Mouse (Mus musculus) A20 (cell line): ENCODE measurements at regions not wholly inside any gene's neighbourhood (a gene's known extent, or its start where the extent isn't known, plus 50 kb on each side); places are given as distances from the start of the nearest gene placed in this dataset.

Source experiments
- DNase-seq: peaks from one replicate; pipeline ENCODE4 v3.0.0-alpha.2; 2011; ENCODE audit warnings: low read depth, low spot score

GRCm38 (mm10) chr16:24094566-24094965, 105.9 kb upstream of the Bcl6 start:
- no peak for DNase-seq

- DNase-seq = no peak
These were observed 105.0 kb upstream of the Bcl6 start for GRCm38 (mm10) chr16:24093624-24094023.

DNA sequence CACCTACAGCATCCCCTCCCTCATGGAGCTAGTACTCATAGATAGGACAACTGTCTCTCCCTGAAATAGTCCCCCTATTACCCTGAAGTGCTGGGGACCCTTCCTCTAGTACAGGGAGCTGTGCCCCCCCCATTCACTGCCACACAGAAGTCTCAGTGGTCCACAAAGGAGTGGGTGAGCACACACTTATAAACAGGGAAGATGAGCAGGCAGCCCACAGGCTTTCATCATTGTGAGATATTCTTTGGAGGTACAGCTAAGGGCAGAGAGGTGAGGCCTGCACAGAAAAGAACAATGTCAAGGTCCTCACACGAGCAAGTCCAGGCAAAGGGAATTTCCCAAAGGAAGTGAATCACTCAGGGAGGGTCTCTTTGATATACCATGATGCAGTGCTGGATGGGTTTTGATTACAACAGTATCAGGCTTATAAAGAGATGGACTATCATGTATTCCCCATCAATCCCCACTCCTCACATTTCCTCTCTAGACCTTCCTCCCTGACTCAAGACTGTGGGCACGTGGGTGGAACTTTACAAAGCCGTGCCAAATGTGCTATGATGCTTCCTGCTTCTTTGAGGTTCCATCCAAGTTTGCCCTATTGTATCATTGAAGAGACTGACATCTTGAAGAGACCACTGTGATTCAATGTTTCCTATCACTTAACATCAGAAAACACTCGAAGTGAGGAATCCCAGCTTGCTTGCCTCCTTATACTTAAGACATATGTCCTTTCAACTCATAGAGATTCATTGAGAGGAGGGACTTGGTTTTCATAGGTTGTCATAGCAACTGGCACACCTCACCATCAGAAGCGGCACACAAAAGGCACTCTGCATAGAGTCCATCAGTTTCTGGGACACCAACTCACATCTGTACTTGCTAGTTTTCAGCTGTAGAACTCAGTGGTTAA, 104.2 kb upstream of the Bcl6 start:
- no peak for DNase-seq

- DNase-seq = peak; percentile 50
These were observed 103.5 kb upstream of the Bcl6 start for GRCm38 (mm10) chr16:24092136-24092535.

DNA sequence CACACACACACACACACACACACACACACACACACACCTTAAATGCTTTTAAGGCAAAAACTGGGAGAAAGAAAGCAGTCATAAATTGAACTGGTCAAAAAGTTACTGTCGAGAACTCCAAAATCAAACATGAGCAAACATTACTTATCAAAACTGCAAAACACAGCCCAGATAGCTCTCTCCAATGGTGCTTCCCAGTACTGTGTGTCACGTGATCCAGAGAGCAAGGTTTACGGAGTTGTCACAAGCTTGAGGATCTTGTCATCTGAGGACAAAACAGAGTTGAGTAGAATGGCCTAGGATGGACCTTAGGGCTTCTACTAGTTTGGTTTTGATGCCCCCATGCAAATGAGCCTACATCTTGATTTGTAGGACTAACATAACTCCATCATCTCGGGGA, 102.3 kb upstream of the Bcl6 start:
- DNase-seq = no peak

GRCm38 (mm10) chr16:24089840-24090762, 101.4 kb upstream of the Bcl6 start:
- DNase-seq = no peak

GRCm38 (mm10) chr16:24083966-24084365, 95.3 kb upstream of the Bcl6 start:
- no peak for DNase-seq

DNA sequence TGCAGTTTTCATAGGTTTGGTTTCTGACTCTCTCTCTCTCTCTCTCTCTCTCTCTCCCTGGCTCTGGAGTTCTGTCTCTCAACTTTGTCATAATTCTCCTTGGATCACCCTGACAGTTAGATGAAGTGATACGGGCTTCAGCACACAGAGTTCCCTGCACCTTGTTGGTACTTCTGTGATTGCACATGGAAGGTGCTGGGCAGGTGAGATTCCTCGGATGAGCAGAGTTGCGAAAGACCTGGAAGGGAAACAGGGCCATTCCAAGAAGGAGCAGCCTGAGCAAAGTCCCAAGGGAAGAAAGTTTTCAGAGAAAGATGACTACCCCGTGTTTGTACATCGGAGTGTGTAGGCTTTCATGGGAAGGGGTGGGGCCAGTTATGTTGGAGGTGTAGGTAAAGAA, 91.8 kb upstream of the Bcl6 start:
- DNase-seq = no peak

DNA sequence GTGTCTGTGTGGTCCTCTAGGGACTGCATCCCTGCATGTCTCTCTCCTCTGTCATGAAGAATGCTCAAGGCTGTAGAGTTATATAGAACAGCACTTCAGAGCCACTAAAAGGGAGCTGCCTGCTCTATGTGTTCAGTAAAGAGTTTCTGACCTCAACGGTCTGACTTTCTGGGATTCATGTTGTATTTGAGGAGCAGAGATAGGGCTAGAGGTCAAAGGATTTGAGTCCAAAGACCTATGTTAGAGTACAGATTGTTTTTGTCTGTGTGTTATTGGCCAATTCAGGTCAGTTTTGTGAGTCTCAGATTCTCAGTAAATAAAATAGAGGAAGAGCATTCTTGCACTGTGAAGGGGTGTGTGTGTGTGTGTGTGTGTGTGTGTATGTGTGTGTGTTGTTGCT, 90.0 kb upstream of the Bcl6 start:
- no peak for DNase-seq

GRCm38 (mm10) chr16:24077428-24077827, 88.8 kb upstream of the Bcl6 start:
- no peak for DNase-seq

DNA sequence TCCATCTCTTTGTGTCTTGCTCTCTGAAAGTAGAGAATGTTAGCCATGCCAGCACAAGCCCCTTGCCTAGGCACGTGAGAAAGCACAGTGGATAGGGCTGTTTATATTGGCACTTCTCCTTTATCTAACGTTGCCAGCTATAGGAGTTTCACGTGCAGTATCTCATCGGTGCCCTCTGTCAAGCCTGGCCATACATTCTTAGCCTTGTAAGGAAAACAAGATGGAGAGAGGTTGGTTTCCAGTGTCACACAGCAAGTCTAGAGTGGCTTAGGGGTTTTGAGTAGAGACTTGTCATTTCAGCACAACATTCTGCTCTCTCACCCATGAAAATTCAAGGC, 88.1 kb upstream of the Bcl6 start:
- no peak for DNase-seq

DNA sequence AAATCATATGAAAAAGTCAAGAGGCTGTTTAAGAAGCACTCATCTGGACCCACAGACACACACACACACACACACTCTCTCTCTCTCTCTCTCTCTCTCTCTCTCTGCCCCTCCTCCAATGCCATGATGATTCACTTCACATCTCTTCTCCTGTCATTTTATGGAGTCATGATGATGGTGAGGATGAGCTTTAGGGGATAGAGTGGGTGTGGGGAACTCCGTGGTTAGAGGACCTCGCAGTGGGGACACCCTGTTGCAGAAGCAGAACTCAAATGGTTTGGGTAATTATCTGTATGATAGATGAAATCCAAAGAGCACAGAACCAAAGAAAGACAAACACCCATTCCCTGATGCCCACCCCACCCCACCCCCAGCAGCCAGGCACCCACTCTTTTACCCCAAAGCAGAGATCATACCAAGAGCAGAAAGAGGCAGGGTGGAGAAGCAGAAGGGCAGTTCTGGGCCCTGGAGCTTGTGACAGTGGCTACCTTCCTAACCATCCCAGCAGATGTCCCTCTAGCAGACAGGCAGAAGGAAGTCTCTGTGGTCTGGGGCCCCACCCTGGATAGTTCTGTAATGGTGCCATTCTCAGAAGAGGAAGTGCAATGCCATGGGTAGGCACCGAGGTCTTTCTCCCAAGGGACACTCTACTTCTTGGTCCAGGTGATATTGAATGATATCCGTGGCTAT, 87.6 kb upstream of the Bcl6 start:
- peak; percentile 65 for DNase-seq

GRCm38 (mm10) chr16:24073613-24074244, 85.1 kb upstream of the Bcl6 start:
- DNase-seq = no peak

DNA sequence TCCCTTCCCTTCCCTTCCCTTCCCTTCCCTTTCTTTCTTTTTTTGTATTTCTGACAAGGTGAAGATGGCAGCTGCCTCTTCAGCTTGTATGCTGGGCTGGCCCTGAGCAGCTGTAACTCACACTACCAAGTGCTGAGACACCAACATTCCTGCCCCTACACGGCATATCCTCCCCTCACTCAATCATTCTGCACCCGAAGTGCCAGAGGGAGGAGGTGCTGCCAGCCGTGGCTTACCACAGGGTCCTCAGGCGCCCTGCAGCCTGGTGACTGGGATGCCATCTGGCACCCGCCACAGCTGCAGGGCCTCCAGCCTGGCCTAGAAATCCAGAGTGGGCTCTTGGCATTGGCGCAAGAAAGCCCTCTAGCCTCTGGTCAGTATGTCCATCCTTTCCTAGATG, 84.4 kb upstream of the Bcl6 start:
- no peak for DNase-seq

DNA sequence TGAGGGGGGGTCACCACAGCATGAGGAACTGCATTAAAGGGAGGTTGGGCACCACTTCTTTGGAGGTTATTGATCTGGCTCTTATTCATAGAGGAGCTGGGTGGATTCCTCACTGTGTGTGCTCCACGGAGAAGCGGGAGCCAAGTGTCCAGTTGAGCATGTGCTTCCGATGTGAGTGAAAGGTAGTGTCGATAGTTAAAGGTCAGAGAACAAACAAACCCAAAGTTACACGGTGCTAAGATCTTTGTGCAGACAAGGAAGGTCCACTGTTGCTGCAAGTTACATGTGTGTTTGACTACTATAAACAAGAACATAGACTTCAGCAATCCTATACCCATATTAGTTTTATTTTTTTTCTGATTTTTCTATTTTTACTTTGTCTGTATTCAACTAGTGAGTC, 80.8 kb upstream of the Bcl6 start:
- DNase-seq = no peak

GRCm38 (mm10) chr16:24068250-24068813, 79.7 kb upstream of the Bcl6 start:
- no peak for DNase-seq

DNA sequence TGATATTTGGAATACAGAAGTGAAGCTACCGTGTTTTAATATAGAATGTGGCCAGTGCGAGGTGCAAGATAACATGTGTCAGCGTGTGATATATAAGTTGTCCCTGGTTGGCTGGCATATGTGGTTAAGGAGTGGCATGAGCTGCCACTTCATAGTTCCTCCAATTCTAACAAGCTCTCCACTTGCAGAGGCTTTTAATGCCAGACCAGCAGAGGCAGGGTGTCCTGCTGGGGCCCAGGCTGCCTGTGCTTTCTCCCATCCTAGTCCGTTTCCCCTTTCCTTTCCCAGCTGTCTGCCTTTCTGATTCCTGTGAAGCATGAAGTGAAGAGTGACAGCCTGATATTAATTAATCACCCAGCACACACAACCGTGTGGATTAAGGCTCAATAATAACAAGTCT, 73.7 kb upstream of the Bcl6 start:
- no peak for DNase-seq

- no peak for DNase-seq
These were observed 72.8 kb upstream of the Bcl6 start for GRCm38 (mm10) chr16:24061496-24061895.

DNA sequence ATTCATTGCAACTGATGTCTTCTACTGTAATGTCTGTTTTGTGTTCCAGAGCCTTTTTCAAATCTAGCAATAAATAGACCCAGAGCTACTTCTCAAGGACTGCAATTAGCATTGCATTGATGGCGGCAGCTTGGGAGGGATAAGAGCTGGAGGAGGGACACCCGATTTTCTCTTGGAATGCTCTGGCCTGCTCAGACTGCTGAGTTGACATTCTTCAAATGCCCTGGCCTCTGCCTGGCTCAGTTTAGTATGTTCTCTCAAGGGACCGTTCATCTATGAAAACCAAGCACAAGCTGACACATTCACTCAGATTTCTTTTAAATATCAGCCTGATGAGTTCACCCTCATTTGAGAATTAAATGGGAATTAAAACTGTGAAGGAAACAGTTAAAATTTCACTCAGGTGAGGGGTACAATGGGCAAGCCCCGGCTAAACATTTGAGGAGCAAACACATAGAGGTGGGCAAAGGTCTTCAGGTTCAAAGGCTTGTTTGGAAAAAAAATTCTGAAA, 70.5 kb upstream of the Bcl6 start:
- no peak for DNase-seq

GRCm38 (mm10) chr16:24056885-24057531, 68.4 kb upstream of the Bcl6 start:
- no peak for DNase-seq
